Mouse (Mus musculus) erythroblast, adult 5-6 weeks (primary cell): ENCODE data around the gene Eif4a1. TPM values are rescaled to one million over a fixed set of nuclear protein-coding genes. Genes with fewer than 3 reads are reported as not detected.

Source experiments
- ATAC-seq: replicated peaks from 2 replicates; pipeline ENCODE4 v1.8.0; 2016; ENCODE audit warnings: moderate number of reproducible peaks, mild to moderate bottlenecking, moderate TSS enrichment, inconsistent platforms; ENCODE audit not compliant: poor library complexity, low FRiP score, severe bottlenecking
- total RNA-seq, 2 experiments: library from RNA; stranded (forward) in 1 of 2; stranded (reverse) in 1 of 2; fragments of 150-400 nt in 1 of 2; fragments of 200-764, 138-1000 nt in 1 of 2; gene quantifications; 2 replicates each; pipeline versions ENCODE4 v1.2.3 to v1.2.4; 2015 to 2017; ENCODE audit warnings: low replicate concordance in 2 of 2

Eif4a1 gene
- total RNA-seq, 2 experiments from 2014 or later = 163 to 204 TPM

- peak; percentile 89 for ATAC-seq
These were observed 9.3 kb upstream of the Eif4a1 start, which contains the start of gene Senp3 for GRCm38 (mm10) chr11:69681314-69682208. Senp3 (minus strand) TSS chr11:69682084.

DNA sequence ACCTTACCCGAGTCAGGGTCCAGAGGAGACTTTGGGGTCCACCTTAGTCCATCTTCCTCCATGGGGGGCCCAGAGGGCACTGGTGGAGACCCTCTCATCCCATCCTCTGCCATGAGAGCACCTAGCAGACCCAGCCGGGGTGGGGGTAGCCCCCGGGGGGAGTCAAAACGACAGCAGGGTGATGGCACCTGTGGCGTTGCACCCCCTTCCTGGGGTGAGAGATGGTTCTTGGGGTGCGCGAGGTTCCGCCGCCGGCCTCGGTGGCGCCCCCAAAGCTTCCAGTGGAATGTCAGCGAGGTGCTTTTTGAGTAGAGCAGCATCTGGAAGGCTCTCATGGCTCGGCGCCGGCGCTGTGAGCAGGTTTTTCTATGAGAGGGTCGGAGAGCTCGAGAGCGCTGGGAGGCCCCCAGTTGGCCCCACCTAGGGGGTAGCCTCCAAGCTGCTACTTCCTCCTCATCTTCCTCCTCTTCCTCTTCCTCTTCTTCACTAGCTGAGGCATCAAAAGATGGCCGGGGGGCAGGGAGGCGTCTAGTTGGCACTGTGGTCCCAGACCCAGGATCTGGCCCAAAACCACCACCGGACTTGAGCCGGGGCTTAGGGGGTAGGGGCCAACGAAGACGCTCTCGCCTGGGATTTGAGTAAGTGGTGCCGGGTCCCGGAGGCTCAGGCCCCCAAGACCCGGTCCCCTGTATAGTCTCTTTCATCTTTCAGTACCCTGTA is 8.1 kb upstream of the Eif4a1 start:
- ATAC-seq = no peak

GRCm38 (mm10) chr11:69679144-69679543 is 6.9 kb upstream of the Eif4a1 start:
- no peak for ATAC-seq

DNA sequence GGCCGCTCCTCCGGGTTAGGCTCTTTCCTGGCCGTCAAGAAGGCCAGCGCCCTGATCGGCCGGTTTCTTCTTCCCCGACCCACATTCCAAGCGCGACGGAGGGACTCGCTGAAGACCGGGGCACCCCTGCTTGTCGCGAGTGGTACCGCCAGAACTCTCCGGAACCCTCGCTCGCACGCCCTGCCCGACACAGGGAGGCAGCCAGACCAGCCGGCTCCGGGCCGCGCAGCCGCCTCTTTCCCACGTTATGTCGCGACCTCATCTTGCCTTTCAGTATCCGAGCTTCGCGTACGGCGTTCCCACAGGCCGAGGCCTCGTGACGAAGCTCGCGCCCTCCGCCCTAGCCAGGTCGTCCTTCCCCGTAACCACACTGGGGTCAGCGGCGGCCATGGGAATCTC is 498 bp downstream of the Eif4a1 start:
- peak; percentile 7 for ATAC-seq

GRCm38 (mm10) chr11:69670786-69671725 is 1.2 kb downstream of the Eif4a1 start:
- peak; percentile 72 for ATAC-seq

- ATAC-seq = no peak
These were observed 5.6 kb downstream of the Eif4a1 start for GRCm38 (mm10) chr11:69666665-69667005.

GRCm38 (mm10) chr11:69665961-69666664 is 6.1 kb downstream of the Eif4a1 start, which contains the start of gene Cd68:
Cd68 (minus strand) TSS chr11:69666153.
- ATAC-seq = no peak

DNA sequence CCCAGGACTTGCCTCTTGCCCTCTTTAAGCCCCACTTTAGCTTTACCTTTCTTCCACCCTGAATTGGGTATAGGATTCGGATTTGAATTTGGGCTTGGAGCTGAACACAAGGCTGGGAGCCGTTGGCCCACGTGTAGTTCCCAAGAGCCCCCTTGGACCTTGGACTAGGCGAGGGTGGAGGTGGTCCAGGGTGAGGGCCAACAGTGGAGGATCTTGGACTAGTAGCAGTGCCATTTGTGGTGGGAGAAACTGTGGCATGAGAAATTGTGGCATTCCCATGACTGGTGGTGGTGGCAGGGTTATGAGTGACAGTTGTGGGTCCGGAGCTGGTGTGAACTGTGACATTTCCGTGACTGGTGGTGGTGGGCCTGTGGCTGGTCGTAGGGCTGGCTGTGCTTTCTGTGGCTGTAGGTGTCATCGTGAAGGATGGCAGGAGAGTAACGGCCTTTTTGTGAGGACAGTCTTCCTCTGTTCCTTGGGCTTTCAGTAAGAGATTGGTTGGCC is 6.7 kb downstream of the Eif4a1 start:
- no peak for ATAC-seq

DNA sequence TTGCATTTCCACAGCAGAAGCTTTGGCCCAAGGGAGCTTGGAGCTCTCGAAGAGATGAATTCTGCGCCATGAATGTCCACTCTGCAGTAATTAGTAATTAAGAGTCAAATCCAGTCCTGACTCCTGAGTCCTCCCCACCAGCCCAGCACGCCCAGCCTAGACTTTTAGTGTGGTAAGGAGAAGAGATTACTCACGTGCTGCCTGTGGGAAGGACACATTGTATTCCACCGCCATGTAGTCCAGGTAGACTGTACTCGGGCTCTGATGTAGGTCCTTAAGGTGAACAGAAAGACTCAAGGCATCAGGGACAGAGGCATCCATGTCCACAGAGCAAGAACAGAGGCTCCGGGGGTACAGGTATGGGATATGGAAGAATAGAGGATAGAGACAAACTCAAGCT is 7.4 kb downstream of the Eif4a1 start:
- no peak for ATAC-seq

- ATAC-seq = no peak
These were observed 8.4 kb downstream of the Eif4a1 start for GRCm38 (mm10) chr11:69663795-69664194.

DNA sequence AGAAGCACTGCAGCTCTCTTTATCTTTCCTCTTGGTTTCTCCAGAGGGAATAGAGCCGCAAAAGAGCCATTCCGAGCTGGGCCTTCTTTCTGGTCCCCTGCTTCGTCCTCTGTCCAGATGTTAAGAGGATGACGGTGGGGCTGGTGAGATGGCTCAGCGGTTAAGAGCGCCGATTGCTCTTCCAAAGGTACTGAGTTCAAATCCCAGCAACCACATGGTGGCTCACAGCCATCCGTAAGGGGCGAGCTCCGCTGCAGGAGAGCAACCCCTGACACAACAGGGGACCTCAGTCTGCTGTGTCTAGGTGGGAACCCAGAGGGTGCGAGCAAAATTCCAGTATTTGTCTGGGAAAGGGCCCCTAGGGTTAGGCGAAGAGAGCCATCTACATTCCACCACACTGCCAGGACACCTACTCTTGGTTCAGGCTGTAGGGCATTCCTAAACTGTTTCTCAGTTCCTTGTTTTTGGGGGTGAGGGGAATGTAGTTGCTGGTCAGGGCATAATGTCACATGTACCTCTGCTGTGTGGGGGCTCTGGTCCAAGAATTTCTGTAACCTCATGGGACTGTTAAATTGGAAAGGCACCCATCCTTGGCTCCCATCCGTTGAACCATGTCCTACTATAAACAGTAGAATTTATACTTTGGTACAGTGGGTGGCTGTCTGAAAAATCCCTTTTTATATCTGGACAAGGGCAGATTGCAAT is 9.1 kb downstream of the Eif4a1 start:
- ATAC-seq = no peak

DNA sequence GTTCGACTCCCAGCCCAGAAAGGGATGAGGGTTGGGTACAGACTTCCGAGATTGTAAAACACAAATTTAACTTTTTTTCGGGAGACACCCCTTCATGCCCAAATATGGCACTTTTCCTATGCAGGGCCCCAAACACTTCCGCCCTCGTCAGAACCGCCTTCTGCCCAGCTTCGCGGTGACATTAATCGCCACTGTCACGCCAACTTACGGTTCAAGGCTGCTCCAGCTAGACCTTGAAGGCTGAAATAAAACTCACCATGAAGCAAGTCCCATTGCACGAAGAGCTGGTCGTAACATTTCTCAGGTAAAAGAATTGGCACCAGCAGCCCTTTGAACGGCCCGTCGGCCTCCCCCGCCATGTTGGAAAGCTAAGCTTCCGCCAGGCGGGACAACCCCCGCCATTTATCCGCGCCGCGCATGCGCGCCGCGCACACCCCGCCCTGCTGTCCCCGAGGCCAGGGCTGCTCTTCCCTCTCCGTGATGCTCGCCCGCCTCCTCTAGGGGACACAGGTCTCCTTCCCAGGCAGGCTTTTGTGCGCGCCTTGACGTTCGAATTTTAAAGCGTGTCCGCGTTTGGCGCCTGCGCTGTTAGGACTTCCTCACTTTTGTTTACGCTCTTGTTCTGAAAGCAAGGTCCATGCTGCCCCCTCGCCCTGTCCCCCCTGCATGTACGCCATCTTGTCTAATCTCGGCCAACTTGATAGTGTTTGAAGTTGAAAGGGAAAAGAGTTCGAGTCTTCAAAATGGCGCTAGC is 9.8 kb downstream of the Eif4a1 start, which contains the start of gene Mpdu1:
Mpdu1 (minus strand) TSS at position 430 of the 754 bp plus-strand sequence.
- peak; percentile 93 for ATAC-seq

DNA sequence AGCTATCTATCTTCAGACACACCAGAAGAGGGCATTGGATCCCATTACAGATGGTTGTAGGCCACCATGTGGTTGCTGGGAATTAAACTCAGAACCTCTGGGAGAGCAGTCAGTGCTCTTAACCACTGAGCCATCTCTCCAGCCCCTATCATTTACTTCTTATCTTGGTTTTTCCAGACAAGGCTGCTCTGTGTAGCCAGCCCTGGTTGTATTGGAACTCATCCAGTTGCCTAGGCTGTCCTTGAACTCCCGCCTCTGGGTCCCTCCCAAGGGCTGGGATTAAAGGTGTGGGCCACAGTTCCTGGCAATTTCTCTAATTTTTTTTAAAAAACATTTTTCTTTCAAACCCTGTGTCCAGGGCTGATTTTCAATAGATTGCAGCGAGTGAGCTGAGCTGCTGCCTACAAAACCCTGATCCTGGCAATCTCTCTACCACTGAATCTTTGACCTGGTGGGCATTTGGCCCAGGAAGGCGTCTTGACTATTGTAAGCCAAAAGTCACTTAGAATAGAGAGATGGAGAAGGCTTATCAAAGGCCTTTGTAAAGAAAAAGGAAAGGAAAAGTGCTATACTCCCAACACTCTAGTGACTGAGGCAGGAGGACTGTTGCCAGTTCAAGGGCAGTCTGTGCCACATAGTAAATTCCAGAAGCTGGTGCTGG is 10.9 kb downstream of the Eif4a1 start:
- ATAC-seq = no peak

- ATAC-seq = peak; percentile 10
These were observed 14.8 kb downstream of the Eif4a1 start for GRCm38 (mm10) chr11:69657462-69657881.

DNA sequence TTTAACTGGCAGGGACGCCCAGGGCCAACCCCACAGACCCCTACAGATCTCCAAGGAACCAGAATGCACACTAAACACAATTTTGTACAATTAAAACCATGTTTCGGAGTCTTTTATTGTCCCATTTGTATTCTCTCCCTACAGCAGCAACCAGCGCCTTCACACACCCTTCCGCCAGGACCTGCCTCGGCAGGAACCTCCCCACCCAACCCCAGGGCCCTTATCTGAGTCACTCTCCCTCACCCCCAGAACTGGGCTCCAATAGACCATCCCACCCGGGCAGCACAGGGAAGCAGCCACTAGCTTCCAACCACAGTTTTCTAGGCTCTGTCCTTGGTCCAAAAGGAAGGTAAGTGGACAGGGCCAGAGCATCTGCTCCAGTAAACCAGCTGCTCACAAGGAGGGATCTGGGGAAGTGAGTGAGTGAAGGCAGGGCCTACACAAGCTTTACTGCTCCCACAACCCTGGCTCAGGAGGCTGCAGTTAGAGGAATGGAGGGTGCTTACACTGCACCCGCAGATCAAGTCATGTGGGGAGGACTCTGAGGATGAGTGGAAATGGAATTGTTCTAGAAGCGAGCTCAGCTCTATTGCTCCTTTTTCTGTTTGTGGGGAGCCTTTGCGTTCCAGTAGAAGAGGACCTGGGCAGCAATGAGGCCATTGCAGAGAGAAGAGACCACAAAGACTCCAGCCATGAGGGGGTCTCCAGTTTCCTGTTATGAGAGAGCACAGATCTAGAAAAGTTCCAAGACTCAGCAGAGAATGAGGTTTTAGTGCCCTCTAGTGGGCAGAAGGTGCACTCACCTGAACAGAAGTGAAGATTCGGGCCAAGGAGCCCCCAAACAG is 15.4 kb downstream of the Eif4a1 start:
- peak; percentile 61 for ATAC-seq

- no peak for ATAC-seq
These were observed 16.2 kb downstream of the Eif4a1 start for GRCm38 (mm10) chr11:69656065-69656455.
